Mouse (Mus musculus): ENCODE data around the gene Nudt2.

DNA sequence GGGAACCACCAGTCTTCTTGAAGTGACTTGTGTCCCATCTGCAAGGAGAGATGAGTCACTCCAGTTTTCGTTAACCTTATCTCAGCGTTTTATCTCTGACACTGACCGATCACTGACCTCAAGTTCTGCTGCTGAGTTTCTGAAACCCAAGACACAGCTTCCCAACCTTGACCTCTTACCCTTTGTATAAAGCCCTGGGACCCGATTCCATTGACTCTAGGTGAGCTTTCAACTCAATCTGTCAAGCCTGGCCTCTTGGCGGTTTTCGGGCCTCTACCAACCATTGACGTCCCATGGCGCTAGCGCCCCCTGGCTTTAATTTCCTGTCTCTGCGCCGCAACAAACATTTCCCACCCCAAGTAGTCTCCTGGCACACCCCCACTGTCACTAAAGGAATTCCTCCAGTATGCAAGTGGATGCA lies 40.2 kb downstream of the Nudt2 start:
- TF ChIP-seq EP300 (IDR thresholded peaks at IDR 0.05; ENCODE audit: low read depth) (no peak), CTCF (IDR thresholded peaks at IDR 0.05; ENCODE audit: low read depth) (no peak; the same call in 1 of the 2 replicates)
